ENCODE assay signal across 19 mouse cellular contexts in genomic region chr5:118118351-118118750, GRCm38 (mm10). TPM values are rescaled to one million over a fixed set of nuclear protein-coding genes. Genes with fewer than 3 reads are reported as not detected.
DNase-seq lines count a peak whose midpoint lies in the region; ATAC-seq lines count a peak whose summit lies in the region.
"Had no signal": no experiment of that assay in that cellular context is flagged by ENCODE, and none has a peak within 500 bp of the region (broad histone marks: within the 10 kb centered on the region; RNA-seq: fewer than 3 reads in every experiment).

No protein-coding gene starts in this region.

- H3K27ac ChIP-seq in hindbrain, embryonic 11.5 days (ENCODE audit: low read depth, low read length): peak overlapping the region; percentile 59; the same call in 1 of the 2 replicates
- H3K27ac ChIP-seq in hindbrain, embryonic 13.5 days: peak overlapping the region; percentile 85
- H3K27ac ChIP-seq in midbrain, embryonic 15.5 days: peak overlapping the region; percentile 59
- H3K27ac ChIP-seq: embryonic facial prominence, embryonic 13.5 days; heart, adult 2 months; heart, embryonic 15.5 days; left cerebral cortex, adult 2 months; liver, embryonic 15.5 days had no signal

- no peaks in the 10 kb centered on the region for H3K4me1 ChIP-seq in hindbrain, embryonic 11.5 days (replicated peaks; ENCODE audit: control insufficient read depth, insufficient read depth, low read length)
- peaks cover 68% of the 10 kb centered on the region for H3K4me1 ChIP-seq in hindbrain, embryonic 13.5 days (replicated peaks)
- peaks cover 43% of the 10 kb centered on the region for H3K4me1 ChIP-seq in midbrain, embryonic 15.5 days

- H3K9me3 ChIP-seq in hindbrain, embryonic 11.5 days (ENCODE audit: control insufficient read depth, low read length): no peaks in the 10 kb centered on the region
- no peaks in the 10 kb centered on the region for H3K9me3 ChIP-seq in hindbrain, embryonic 13.5 days
- no peaks in the 10 kb centered on the region for H3K9me3 ChIP-seq in midbrain, embryonic 15.5 days
- H3K9me3 ChIP-seq: embryonic facial prominence, embryonic 13.5 days; G1E; heart, embryonic 15.5 days; liver, embryonic 15.5 days had no signal

- H3K36me3 ChIP-seq in hindbrain, embryonic 11.5 days (ENCODE audit: control insufficient read depth, insufficient read depth, low read length): no peaks in the 10 kb centered on the region
- no peaks in the 10 kb centered on the region for H3K36me3 ChIP-seq in hindbrain, embryonic 13.5 days
- 0 out of 2 replicates have a peak, but pooled peaks cover 3% of the 10 kb centered on the region for H3K36me3 ChIP-seq in midbrain, embryonic 15.5 days (replicated peaks)
- H3K36me3 ChIP-seq: heart, embryonic 15.5 days had no signal

- 87% methylated on average over 3 of the region's 3 CpGs for WGBS in hindbrain, embryonic 11.5 days
- 79% methylated on average over 3 of the region's 3 CpGs for WGBS in hindbrain, embryonic 13.5 days
- WGBS in midbrain, embryonic 15.5 days: 91% methylated on average over 3 of the region's 3 CpGs

- H3K4me3 ChIP-seq in hindbrain, embryonic 11.5 days (ENCODE audit: low read depth, low read length): no peak overlapping the region
- no peak overlapping the region for H3K4me3 ChIP-seq in hindbrain, embryonic 13.5 days
- no peak overlapping the region for H3K4me3 ChIP-seq in midbrain, embryonic 15.5 days
- H3K4me3 ChIP-seq: embryonic facial prominence, embryonic 13.5 days; heart, adult 2 months; heart, embryonic 15.5 days; left cerebral cortex, adult 2 months; liver, embryonic 15.5 days had no signal

- peak; percentile 68 for DNase-seq in kidney, adult 9 months
- DNase-seq in kidney, postnatal 10 days: no peak
- DNase-seq in hindbrain, embryonic 11.5 days (ENCODE audit: low spot score): no peak
- DNase-seq in gastrocnemius, adult 18-20 months (ENCODE audit: low spot score): no peak
- no peak for DNase-seq in gastrocnemius, postnatal 14 days
- DNase-seq: cerebellum, adult 8-10 months; heart, adult 2 months; lung, postnatal 14 days; thymus, postnatal 4 days had no signal

- intact Hi-C loops in gastrocnemius, postnatal 14 days (cut with DNase I; ENCODE audit: low total_unique reads): loop anchor here (10.0 kb wide), 1 partner anchor 46 kb away; the partner anchor contains the start of gene Hrk

- H3K4me2 ChIP-seq in hindbrain, embryonic 11.5 days (replicated peaks; ENCODE audit: low read depth, low read length): no peak overlapping the region
- H3K4me2 ChIP-seq in hindbrain, embryonic 13.5 days: no peak overlapping the region
- no peak overlapping the region for H3K4me2 ChIP-seq in midbrain, embryonic 15.5 days
- H3K4me2 ChIP-seq: embryonic facial prominence, embryonic 13.5 days; heart, embryonic 15.5 days; liver, embryonic 15.5 days had no signal

- H3K9ac ChIP-seq in hindbrain, embryonic 11.5 days (ENCODE audit: low read depth, low read length): peak overlapping the region; percentile 23; the same call in 1 of the 2 replicates
- H3K9ac ChIP-seq in hindbrain, embryonic 13.5 days: no peak overlapping the region
- H3K9ac ChIP-seq in midbrain, embryonic 15.5 days: no peak overlapping the region
- H3K9ac ChIP-seq: embryonic facial prominence, embryonic 13.5 days; heart, embryonic 15.5 days; liver, embryonic 15.5 days had no signal

- ATAC-seq in hindbrain, embryonic 11.5 days (ENCODE audit: low FRiP score): no peak
- ATAC-seq in hindbrain, embryonic 13.5 days (ENCODE audit: low FRiP score): no peak
- no peak for ATAC-seq in midbrain, embryonic 15.5 days (replicated peaks)
- ATAC-seq: CD4-positive, CD25-positive, alpha-beta regulatory T cell, adult 4 months had no signal

- H3K27me3 ChIP-seq in hindbrain, embryonic 11.5 days (ENCODE audit: control insufficient read depth, insufficient read depth, low read length): no peaks in the 10 kb centered on the region
- no peaks in the 10 kb centered on the region for H3K27me3 ChIP-seq in hindbrain, embryonic 13.5 days
- H3K27me3 ChIP-seq in midbrain, embryonic 15.5 days (replicated peaks): no peaks in the 10 kb centered on the region
- H3K27me3 ChIP-seq: embryonic facial prominence, embryonic 13.5 days; heart, embryonic 15.5 days; liver, embryonic 15.5 days had no signal

RNA-seq across cellular contexts. Expression of gene Fbxw8, which starts 36.9 kb away (rescaled TPM):
- 20.5 and 21.4 TPM in 2 replicates for polyA plus RNA-seq in hindbrain, embryonic 11.5 days (2014; fragmentation: Nextera tagmentation; extraction: Ambion mirVana)
- 22.8 and 23.7 TPM in 2 replicates for polyA plus RNA-seq in hindbrain, embryonic 13.5 days (2015; fragmentation: Nextera tagmentation; extraction: Ambion mirVana)
- 20.0 and 22.3 TPM in 2 replicates for polyA plus RNA-seq in midbrain, embryonic 15.5 days (2015; fragmentation: Nextera tagmentation; extraction: Ambion mirVana)
- total RNA-seq in gastrocnemius, adult 18-20 months (2021): 10 to 100 TPM; 20.5 to 21.1 TPM
- total RNA-seq in gastrocnemius, postnatal 14 days (2021): 10 to 100 TPM; 24.0 to 27.1 TPM

RNA-seq across cellular contexts. Expression of gene Hrk, which starts 46.1 kb away (rescaled TPM):
- 0.68 and 0.90 TPM in 2 replicates for polyA plus RNA-seq in hindbrain, embryonic 11.5 days (2014; fragmentation: Nextera tagmentation; extraction: Ambion mirVana)
- 2.3 and 2.6 TPM in 2 replicates for polyA plus RNA-seq in hindbrain, embryonic 13.5 days (2015; fragmentation: Nextera tagmentation; extraction: Ambion mirVana)
- 3.9 and 4.5 TPM in 2 replicates for polyA plus RNA-seq in midbrain, embryonic 15.5 days (2015; fragmentation: Nextera tagmentation; extraction: Ambion mirVana)
- under 1 TPM; 0.12 to 0.21 TPM for total RNA-seq in gastrocnemius, adult 18-20 months (2021)
- total RNA-seq in gastrocnemius, postnatal 14 days (2021): under 1 TPM; 0.09 to 0.25 TPM
- total RNA-seq: neutrophil, adult 5-6 weeks had no signal
- polyA plus RNA-seq: CD4-positive, CD25-positive, alpha-beta regulatory T cell, adult 4 months; G1E; limb, embryonic 11.5 days; liver, embryonic 15.5 days had no signal
